Mouse (Mus musculus): Measurements from ENCODE around the gene Arl3.

GRCm38 (mm10) chr19:46534542-46535098, 38.4 kb downstream of the Arl3 start:
- TF ChIP-seq CTCF (IDR thresholded peaks at IDR 0.05; ENCODE audit: insufficient read depth, low read depth, low read length) (no peak), POLR2A (IDR thresholded peaks at IDR 0.05; ENCODE audit: insufficient read depth, low read depth, low read length) (no peak)
